ENCODE assay signal across 9 mouse cellular contexts in genomic region chr7:130206181-130206582, GRCm38 (mm10).
DNase-seq lines count a peak whose midpoint lies in the region; ATAC-seq lines count a peak whose summit lies in the region.
"Had no signal": no experiment of that assay in that cellular context is flagged by ENCODE, and none has a peak within 500 bp of the region (broad histone marks: within the 10 kb centered on the region; RNA-seq: fewer than 3 reads in every experiment).

No protein-coding gene starts in this region.

- no peaks in the 10 kb centered on the region for H3K27me3 ChIP-seq in hindbrain, embryonic 11.5 days (ENCODE audit: control insufficient read depth, insufficient read depth, low read length)
- no peaks in the 10 kb centered on the region for H3K27me3 ChIP-seq in hindbrain, embryonic 14.5 days (ENCODE audit: control insufficient read depth, insufficient read depth, low read length)
- no peaks in the 10 kb centered on the region for H3K27me3 ChIP-seq in embryonic facial prominence, embryonic 13.5 days
- H3K27me3 ChIP-seq in midbrain, embryonic 13.5 days, result no peaks in the 10 kb centered on the region

- no peak overlapping the region for H3K4me2 ChIP-seq in hindbrain, embryonic 11.5 days (replicated peaks; ENCODE audit: low read depth, low read length)
- H3K4me2 ChIP-seq in hindbrain, embryonic 14.5 days (replicated peaks), result no peak overlapping the region
- peak overlapping the region; percentile 37 for H3K4me2 ChIP-seq in embryonic facial prominence, embryonic 13.5 days
- 0 out of 2 replicates have a peak overlapping the region, but pooled peaks have one; percentile 1 for H3K4me2 ChIP-seq in midbrain, embryonic 13.5 days (replicated peaks)

- no peak overlapping the region for H3K27ac ChIP-seq in hindbrain, embryonic 11.5 days (ENCODE audit: low read depth, low read length)
- no peak overlapping the region for H3K27ac ChIP-seq in hindbrain, embryonic 14.5 days
- H3K27ac ChIP-seq in embryonic facial prominence, embryonic 13.5 days, result peak overlapping the region; percentile 89
- H3K27ac ChIP-seq in midbrain, embryonic 13.5 days, result peak overlapping the region; percentile 32; the same call in 1 of the 2 replicates

- 34% methylated on average over 6 of the region's 6 CpGs for WGBS in hindbrain, embryonic 11.5 days
- 23% methylated on average over 6 of the region's 6 CpGs for WGBS in hindbrain, embryonic 14.5 days
- WGBS in embryonic facial prominence, embryonic 13.5 days, result 19% methylated on average over 6 of the region's 6 CpGs
- 6% methylated on average over 6 of the region's 6 CpGs for WGBS in midbrain, embryonic 13.5 days

- H3K4me1 ChIP-seq in hindbrain, embryonic 11.5 days (replicated peaks; ENCODE audit: control insufficient read depth, insufficient read depth, low read length), result no peaks in the 10 kb centered on the region; the same call in 1 of the 2 replicates
- H3K4me1 ChIP-seq in hindbrain, embryonic 14.5 days (replicated peaks; ENCODE audit: control insufficient read depth, insufficient read depth, low read length), result peaks cover 13% of the 10 kb centered on the region; the same call in 1 of the 2 replicates
- H3K4me1 ChIP-seq in embryonic facial prominence, embryonic 13.5 days, result peaks cover 80% of the 10 kb centered on the region
- peaks cover 31% of the 10 kb centered on the region for H3K4me1 ChIP-seq in midbrain, embryonic 13.5 days (replicated peaks)

- no peak overlapping the region for H3K9ac ChIP-seq in hindbrain, embryonic 11.5 days (ENCODE audit: low read depth, low read length)
- H3K9ac ChIP-seq in hindbrain, embryonic 14.5 days, result no peak overlapping the region
- H3K9ac ChIP-seq in embryonic facial prominence, embryonic 13.5 days, result no peak overlapping the region
- no peak overlapping the region for H3K9ac ChIP-seq in midbrain, embryonic 13.5 days (replicated peaks)

- DNase-seq in hindbrain, embryonic 11.5 days (ENCODE audit: low spot score), result peak; percentile 23
- no peak for DNase-seq in hindbrain, embryonic 14.5 days (ENCODE audit: low spot score)
- peak; percentile 61 for DNase-seq in kidney, postnatal 10 days
- no peak for DNase-seq in left cerebral cortex, adult 11 months (ENCODE audit: low spot score)
- DNase-seq in T-cell, adult 2 months (ENCODE audit: low spot score), result no peak

- no peak; the same call in 1 of the 2 replicates for ATAC-seq in hindbrain, embryonic 11.5 days (ENCODE audit: low FRiP score)
- ATAC-seq in hindbrain, embryonic 14.5 days (ENCODE audit: low FRiP score), result no peak
- no peak for ATAC-seq in embryonic facial prominence, embryonic 13.5 days (ENCODE audit: insufficient number of reproducible peaks, insufficient read depth, low FRiP score, low TSS enrichment, low read depth)
- ATAC-seq in midbrain, embryonic 13.5 days, result peak; percentile 56; the same call in 1 of the 2 replicates
- ATAC-seq in frontal cortex, adult (ENCODE audit: low TSS enrichment), result no peak

- no peaks in the 10 kb centered on the region for H3K36me3 ChIP-seq in hindbrain, embryonic 11.5 days (ENCODE audit: control insufficient read depth, insufficient read depth, low read length)
- H3K36me3 ChIP-seq in hindbrain, embryonic 14.5 days (replicated peaks; ENCODE audit: control insufficient read depth, insufficient read depth), result no peaks in the 10 kb centered on the region
- peaks cover 28% of the 10 kb centered on the region for H3K36me3 ChIP-seq in embryonic facial prominence, embryonic 13.5 days
- H3K36me3 ChIP-seq in midbrain, embryonic 13.5 days, result no peaks in the 10 kb centered on the region
- H3K36me3 ChIP-seq: G1E had no signal

- no peaks in the 10 kb centered on the region for H3K9me3 ChIP-seq in hindbrain, embryonic 11.5 days (ENCODE audit: control insufficient read depth, low read length)
- no peaks in the 10 kb centered on the region for H3K9me3 ChIP-seq in hindbrain, embryonic 14.5 days (ENCODE audit: control insufficient read depth, low read length)
- no peaks in the 10 kb centered on the region for H3K9me3 ChIP-seq in embryonic facial prominence, embryonic 13.5 days
- no peaks in the 10 kb centered on the region for H3K9me3 ChIP-seq in midbrain, embryonic 13.5 days

- no peak overlapping the region for H3K4me3 ChIP-seq in hindbrain, embryonic 11.5 days (ENCODE audit: low read depth, low read length)
- H3K4me3 ChIP-seq in hindbrain, embryonic 14.5 days (replicated peaks; ENCODE audit: low read length), result no peak overlapping the region
- H3K4me3 ChIP-seq in embryonic facial prominence, embryonic 13.5 days, result no peak overlapping the region
- H3K4me3 ChIP-seq in midbrain, embryonic 13.5 days (replicated peaks), result no peak overlapping the region

Comparison
In these comparisons a context has a peak if more than half of its experiments do, and no peak if none do; other contexts are left out.
1. DNase-seq: peak in hindbrain, embryonic 11.5 days (single experiment) and kidney, postnatal 10 days (single experiment); none in hindbrain, embryonic 14.5 days (single experiment), left cerebral cortex, adult 11 months (single experiment) and T-cell, adult 2 months (single experiment).
2. H3K27ac ChIP-seq: peak in embryonic facial prominence, embryonic 13.5 days (single experiment) and midbrain, embryonic 13.5 days (single experiment); none in hindbrain, embryonic 11.5 days (single experiment) and hindbrain, embryonic 14.5 days (single experiment).
3. H3K4me2 ChIP-seq: peak in embryonic facial prominence, embryonic 13.5 days (single experiment) and midbrain, embryonic 13.5 days (single experiment); none in hindbrain, embryonic 11.5 days (single experiment) and hindbrain, embryonic 14.5 days (single experiment).